Mouse (Mus musculus) heart, embryonic 11.5 days (tissue): ENCODE results near the gene Mettl25. TPM values are rescaled to one million over a fixed set of nuclear protein-coding genes. Genes with fewer than 3 reads are reported as not detected.

Experiments used
- ATAC-seq: fragments of 200-750 bp; cut with Nextera tagmentation; replicated peaks from 2 replicates; pipeline ENCODE4 v1.8.0; 2017; ENCODE audit warnings: moderate library complexity; ENCODE audit not compliant: insufficient number of reproducible peaks, low FRiP score, low TSS enrichment
- H3K27ac ChIP-seq: fragments of 300-500 bp; sonication (generic); 2 replicates; pipeline ENCODE4 v1.5.1; 2014; ENCODE audit warnings: mild to moderate bottlenecking, low read depth, low read length
- H3K27me3 ChIP-seq: fragments of 300-500 bp; sonication (generic); 2 replicates; pipeline ENCODE4 v1.6.1; 2014; ENCODE audit warnings: mild to moderate bottlenecking, low read length, mixed read lengths; ENCODE audit not compliant: control insufficient read depth, insufficient read depth
- H3K36me3 ChIP-seq: fragments of 300-500 bp; sonication (generic); 2 replicates; pipeline ENCODE4 v1.6.1; 2014; ENCODE audit warnings: mild to moderate bottlenecking, low read length, moderate library complexity, mixed read lengths; ENCODE audit not compliant: control insufficient read depth, insufficient read depth
- H3K4me1 ChIP-seq: fragments of 300-500 bp; sonication (generic); 2 replicates; pipeline ENCODE4 v1.6.1; 2014; ENCODE audit warnings: low read length; ENCODE audit not compliant: control insufficient read depth, insufficient read depth
- H3K4me2 ChIP-seq: fragments of 300-500 bp; sonication (generic); 2 replicates; pipeline ENCODE4 v1.6.1; 2014; ENCODE audit warnings: mild to moderate bottlenecking, moderate library complexity
- H3K4me3 ChIP-seq: fragments of 300-500 bp; sonication (generic); 2 replicates; pipeline ENCODE4 v1.5.1; 2014; ENCODE audit warnings: low read depth, low read length
- H3K9ac ChIP-seq: fragments of 300-500 bp; sonication (generic); 2 replicates; pipeline ENCODE4 v1.6.1; 2014; ENCODE audit warnings: mild to moderate bottlenecking, low read depth, low read length, moderate library complexity
- H3K9me3 ChIP-seq: fragments of 300-500 bp; sonication (generic); replicated peaks from 2 replicates; pipeline ENCODE4 v1.6.1; 2016; ENCODE audit warnings: low read length; ENCODE audit not compliant: control insufficient read depth
- WGBS: fragments of 180-500 bp; shearing (Covaris S2); extraction: QIAGEN DNeasy Blood & Tissue Kit; methylation state at CpG from one replicate; pipeline ENCODE4 v1.1.7; 2014; ENCODE audit not compliant: insufficient replicate concordance; 5-methylcytosine and 5-hydroxymethylcytosine counted together
- polyA plus RNA-seq: library from polyadenylated mRNA; unstranded; fragments of >200 nt; fragmentation: Nextera tagmentation; extraction: Ambion mirVana; gene quantifications from 2 replicates; pipeline ENCODE4 v1.2.1, GENCODE M21; 2014

The Mettl25 gene
- polyA plus RNA-seq, 1 experiment from 2014 or later, result 12.4 TPM

DNA sequence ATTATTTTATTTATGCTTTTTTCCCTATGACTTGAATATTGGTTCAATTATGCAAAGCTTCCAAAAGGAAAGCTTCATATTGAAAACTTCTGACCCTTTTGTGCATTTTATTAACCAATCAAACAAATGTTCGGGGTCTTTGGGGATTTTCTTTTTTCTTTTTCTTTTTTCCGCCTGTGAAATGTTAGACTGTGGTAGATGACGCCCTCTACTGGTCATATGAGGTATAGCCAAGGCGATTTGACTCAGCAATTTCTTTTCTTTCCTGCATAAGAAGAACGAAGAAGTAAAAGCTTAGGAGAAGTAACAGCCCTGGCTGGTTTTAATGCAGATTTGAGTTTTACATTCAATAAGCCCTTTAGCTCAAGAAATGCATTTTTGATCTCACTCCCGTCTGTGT lies 126.3 kb downstream of the Mettl25 start:
- no peaks in the 10 kb centered on the region for H3K36me3 ChIP-seq
- H3K27ac ChIP-seq, result no peak overlapping the region
- ATAC-seq, result no peak
- no peaks in the 10 kb centered on the region for H3K9me3 ChIP-seq
- H3K9ac ChIP-seq, result no peak overlapping the region
- no peaks in the 10 kb centered on the region for H3K4me1 ChIP-seq
- H3K27me3 ChIP-seq, result no peaks in the 10 kb centered on the region
- no peak overlapping the region for H3K4me2 ChIP-seq
- 16% methylated on average over 6 of the region's 6 CpGs for WGBS
- H3K4me3 ChIP-seq, result no peak overlapping the region

DNA sequence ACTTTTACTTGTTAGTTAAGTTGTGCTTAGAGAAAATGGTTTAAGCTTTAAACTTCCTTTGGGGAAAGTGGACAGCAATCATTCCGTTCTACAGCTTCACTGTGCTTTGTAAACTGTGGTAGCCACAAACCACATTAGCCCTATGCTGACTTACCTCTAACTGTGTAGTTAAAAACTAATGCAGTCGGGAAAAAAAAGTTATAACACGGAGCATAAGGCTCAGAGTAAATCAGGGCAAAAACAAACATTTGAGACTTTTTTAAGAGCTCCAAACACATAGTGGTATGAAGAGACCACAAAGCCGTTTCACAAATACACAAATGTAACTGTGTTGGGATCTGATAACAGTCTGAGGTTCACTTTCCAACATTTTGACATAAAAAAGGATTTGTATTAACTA lies 126.8 kb downstream of the Mettl25 start:
- Histone ChIP-seq H3K36me3 (no peaks in the 10 kb centered on the region), H3K4me3 (no peak overlapping the region), H3K27ac (no peak overlapping the region), H3K27me3 (no peaks in the 10 kb centered on the region), H3K4me1 (no peaks in the 10 kb centered on the region), H3K9me3 (no peaks in the 10 kb centered on the region), H3K9ac (no peak overlapping the region), H3K4me2 (no peak overlapping the region)
- WGBS, result 67% methylated on average over 4 of the region's 4 CpGs
- ATAC-seq, result no peak

DNA sequence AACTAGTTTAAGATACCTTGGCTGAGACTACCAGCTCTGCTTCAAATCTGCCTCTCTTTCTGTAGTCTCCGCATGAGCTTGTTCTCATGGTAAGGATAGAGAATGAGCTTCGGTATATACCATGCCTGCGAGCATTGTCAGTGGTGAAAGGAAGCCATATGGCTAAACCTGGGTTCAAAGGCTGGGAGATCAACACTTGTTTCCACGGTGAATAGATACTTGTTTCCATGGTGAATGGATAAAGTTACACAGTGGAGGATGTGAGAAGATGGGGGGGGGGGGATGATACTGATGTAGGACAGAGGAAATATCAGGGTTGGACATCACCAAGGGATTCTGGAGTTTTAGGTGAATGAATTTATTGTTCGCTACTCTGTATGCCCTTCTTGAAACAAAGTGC lies 128.0 kb downstream of the Mettl25 start:
- Histone ChIP-seq H3K4me3 (no peak overlapping the region), H3K4me1 (no peaks in the 10 kb centered on the region), H3K9ac (no peak overlapping the region), H3K27me3 (no peaks in the 10 kb centered on the region), H3K4me2 (no peak overlapping the region), H3K9me3 (no peaks in the 10 kb centered on the region), H3K27ac (no peak overlapping the region), H3K36me3 (no peaks in the 10 kb centered on the region)
- 74% methylated on average over 5 of the region's 5 CpGs for WGBS
- no peak for ATAC-seq

Other genes starting within 250 kb of the Mettl25 start
- gene Ccdc59, start 313 bp downstream of the Mettl25 start, polyA plus RNA-seq, result 39.3 and 43.5 TPM in 2 replicates